Mouse (Mus musculus) inflammation-experienced regulatory T-cells, adult 6 months (primary cell): Measurements from ENCODE around the gene Syap1. TPM values are rescaled to one million over a fixed set of nuclear protein-coding genes. Genes with fewer than 3 reads are reported as not detected.
"Not testable (repeated sequence)": the region's sequence is repeated elsewhere in the genome, so short reads cannot be mapped to it uniquely, and the experiment has no call there.

Experiments used
- ATAC-seq: one replicate; pipeline ENCODE4 v1.8.0; 2017
- polyA plus RNA-seq, 3 experiments: library from polyadenylated mRNA; unstranded; fragments of 100-300 nt; shearing (Covaris generic); gene quantifications; one replicate each; pipeline ENCODE4 v1.2.1; 2017

Gene Syap1
- 10 to 100 TPM; 13.4 to 14.6 (median 14.4) TPM for polyA plus RNA-seq

- peak; percentile 89 for ATAC-seq
Observed at GRCm38 (mm10) chrX:162887931-162888511, at the start of gene Syap1. Syap1 (minus strand) TSS chrX:162888447.

GRCm38 (mm10) chrX:162931467-162931866 lies 43.2 kb upstream of the Syap1 start:
- no peak for ATAC-seq

DNA sequence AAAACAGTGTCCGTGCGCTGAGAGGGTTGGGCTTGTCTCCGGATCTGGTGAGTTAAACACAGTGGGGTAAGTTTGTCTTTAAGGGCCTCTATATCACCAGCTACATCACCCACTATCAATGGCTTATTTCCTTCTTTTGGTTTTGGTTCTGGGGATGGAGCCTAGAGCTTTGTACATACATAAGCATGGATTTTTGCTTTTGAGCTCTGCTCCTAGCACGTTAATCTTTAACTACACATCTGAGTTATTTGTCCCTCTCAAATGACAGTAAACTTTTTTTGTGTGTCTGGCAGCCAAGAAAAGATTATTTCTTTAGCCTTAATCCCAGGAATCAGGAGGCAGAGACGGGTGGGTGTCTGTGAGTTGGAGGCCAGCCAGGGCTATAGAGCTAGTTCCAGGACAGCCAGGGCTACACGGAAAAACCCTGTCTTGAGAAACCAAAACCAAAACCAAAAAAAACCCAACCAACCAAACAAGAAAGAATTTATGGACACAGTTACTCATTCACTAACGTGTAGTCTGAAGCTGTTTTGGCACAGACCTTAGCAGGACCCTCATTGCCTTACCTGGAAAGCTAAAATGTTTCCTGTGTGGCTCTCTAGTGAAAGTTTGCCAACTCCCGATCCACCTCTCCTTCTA lies 33.4 kb upstream of the Syap1 start:
- ATAC-seq = peak; percentile 25

DNA sequence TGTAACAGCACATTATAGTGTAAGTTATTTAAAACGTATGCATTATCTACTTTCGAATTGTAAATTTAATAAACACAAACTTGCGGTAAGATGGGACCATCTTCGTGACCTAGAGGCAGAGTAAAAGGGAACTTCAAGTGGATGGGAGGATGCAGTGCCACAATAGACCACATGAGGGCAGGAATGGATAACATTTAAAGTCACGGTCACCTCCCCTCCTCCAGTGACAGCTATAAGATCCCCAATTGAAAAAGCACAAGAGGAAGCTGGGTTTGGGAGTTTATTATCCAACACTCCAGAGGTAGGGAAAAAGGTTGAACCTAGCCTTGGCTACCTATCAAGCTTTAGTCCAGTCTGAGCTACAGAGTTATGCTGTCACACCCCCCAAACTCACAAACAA lies 27.4 kb upstream of the Syap1 start:
- ATAC-seq = peak; percentile 80

GRCm38 (mm10) chrX:162913651-162914050 lies 25.4 kb upstream of the Syap1 start:
- ATAC-seq = no peak

DNA sequence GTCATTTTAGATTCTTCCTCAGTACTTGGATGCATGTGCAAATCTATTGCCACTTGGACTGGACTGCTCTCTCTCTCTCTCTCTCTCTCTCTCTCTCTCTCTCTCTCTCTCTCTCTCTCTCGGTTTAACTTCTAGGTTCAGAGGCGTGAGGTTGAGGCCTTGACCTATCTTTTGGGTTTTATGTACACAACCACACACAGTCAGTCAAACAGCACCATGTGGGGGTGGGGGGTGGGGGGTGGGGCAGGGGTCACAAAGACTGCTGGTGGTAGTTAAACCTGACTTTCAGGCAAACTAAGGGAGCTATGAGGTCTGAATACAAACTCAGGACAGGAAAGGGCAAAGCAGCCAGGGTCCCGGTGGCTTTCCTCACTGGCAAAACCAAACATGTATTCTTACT lies 19.3 kb upstream of the Syap1 start:
- ATAC-seq = no peak

GRCm38 (mm10) chrX:162902040-162902734 lies 13.9 kb upstream of the Syap1 start:
- ATAC-seq = peak; percentile 92

GRCm38 (mm10) chrX:162901371-162902039 lies 13.3 kb upstream of the Syap1 start:
- peak; percentile 25 for ATAC-seq

DNA sequence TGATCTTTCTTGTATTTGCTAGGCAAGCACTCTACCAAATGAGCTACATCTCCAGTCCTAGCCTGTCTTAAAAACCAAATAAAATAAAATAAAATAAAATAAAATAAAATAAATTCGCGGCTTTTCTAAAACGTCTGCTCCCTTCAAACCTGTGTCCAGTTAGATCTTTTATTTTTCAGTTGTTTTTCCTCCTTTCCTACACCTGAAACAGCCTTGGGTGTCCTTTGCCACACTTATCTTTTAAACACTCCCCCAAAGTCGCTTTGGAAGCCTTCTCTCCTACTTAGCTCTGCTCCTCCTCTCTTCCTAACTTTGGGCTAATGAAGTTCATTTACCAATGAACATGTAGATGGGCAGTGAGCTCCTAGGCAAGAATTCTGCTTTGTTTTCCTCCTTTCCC lies 12.7 kb upstream of the Syap1 start, which contains the start of gene Ctps2:
Ctps2 (plus strand) TSS at position 301 of the 400 bp plus-strand sequence.
- ATAC-seq = no peak

- ATAC-seq = not testable (repeated sequence)
Observed at GRCm38 (mm10) chrX:162888575-162889223, 452 bp upstream of the Syap1 start.

DNA sequence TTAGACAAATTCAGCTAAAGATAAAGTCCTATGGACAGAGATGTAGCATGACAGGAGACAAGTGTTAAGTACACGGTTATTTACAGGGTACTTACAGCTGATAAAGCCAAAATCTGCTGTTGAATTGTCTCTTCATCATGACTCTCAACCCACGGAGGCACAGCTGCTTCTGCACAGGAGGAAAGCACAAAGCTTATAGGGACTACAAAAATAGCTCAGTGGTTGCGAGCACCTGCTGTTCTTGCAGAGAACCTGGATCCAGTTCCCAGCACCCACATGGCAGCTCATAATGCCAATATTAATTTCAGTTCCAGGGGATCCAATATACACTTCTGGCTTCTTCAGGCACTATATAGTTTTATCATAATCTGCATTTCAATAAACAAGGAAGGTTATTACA lies 10.0 kb downstream of the Syap1 start:
- no peak for ATAC-seq

GRCm38 (mm10) chrX:162873761-162874160 lies 14.5 kb downstream of the Syap1 start:
- ATAC-seq = no peak

DNA sequence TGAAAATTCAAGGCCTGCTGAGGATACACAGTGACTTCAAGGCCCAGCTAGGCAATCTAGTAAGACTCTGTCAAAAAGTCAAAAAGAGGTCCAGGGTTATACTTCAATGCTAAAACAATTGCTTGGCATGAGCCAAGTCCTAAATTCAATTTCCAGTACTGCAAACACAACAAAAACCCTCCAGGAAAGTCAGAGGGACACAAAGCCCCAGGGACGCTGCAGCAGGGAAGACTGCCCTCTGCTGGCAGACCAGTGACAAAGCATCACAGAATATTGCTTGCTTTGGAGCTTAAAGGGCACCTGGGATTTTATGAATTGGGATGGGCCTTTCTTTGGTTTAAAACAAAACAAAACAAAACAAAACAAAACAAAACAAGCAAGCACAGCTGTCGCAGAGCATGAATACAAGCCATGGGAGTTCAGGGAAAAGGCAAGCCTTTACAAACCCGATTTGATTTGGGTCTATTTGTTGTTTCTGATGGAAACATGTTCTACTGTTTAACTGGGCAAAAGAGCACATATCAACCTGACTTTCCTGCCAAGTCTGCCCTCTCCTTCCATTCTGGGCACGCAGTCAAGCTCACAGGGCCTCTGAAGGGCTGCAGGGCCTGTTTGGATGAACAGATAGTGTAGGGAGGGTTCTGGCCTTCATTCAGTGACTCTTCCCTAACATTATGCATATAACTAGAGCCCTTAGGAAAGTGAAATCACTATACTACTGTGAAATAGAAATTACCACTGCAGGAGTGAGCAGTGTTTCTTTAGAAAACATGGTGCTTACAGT lies 16.3 kb downstream of the Syap1 start:
- ATAC-seq = no peak

DNA sequence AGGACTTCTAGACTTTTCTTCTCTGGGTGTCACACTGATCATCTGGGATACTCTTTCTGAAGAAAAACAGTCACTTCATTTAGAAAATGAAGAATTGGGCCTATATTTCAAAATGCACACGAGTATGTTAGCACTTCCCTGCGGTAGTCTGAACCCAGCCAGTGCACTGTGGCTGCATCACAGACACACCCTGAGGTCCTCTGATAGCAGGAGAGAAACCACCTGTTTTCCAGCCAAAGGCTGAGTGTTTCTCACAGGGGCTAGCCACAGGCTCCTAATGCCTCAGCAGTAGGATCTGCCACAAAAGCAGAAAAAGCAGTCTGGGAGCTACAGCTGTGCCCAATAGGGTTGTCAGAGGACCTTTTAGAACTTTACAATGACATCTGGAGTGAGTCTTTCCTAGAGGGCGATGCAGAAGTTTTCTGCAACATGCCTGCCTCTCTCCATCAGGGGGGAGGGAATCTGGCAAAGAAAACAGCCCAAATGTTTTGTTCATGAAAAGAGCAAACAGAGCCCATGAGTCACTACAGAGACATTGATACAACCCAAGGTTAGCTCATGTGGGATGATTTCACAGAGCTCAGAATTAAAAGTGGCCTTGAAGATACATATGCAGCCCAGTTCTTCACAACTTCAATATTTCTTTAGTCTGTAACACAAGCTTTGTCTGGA lies 19.8 kb downstream of the Syap1 start:
- ATAC-seq = no peak

DNA sequence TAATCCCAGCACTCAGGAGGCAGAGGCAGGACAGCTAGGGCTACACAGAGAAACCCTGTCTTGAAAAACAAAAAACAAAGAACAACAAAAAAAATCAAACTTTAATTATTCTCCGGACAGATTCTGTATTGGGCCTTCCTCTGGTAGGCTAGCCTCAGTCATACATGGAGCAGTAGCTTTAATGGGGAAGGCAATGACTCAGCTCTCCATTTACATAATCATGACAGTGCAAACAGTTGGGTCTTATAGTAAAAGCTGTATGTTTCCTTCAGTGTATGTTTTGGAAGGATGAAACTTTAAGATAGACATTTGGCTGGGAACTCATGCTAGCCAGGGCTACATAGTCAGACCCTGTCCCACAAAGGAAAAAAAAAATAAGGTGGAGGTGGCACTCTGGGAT lies 39.6 kb downstream of the Syap1 start:
- no peak for ATAC-seq

GRCm38 (mm10) chrX:162845531-162845930 lies 42.7 kb downstream of the Syap1 start:
- no peak for ATAC-seq

- ATAC-seq = no peak
Observed at GRCm38 (mm10) chrX:162844447-162845100, 43.7 kb downstream of the Syap1 start.

- no peak for ATAC-seq
Observed at GRCm38 (mm10) chrX:162832101-162832500, 56.1 kb downstream of the Syap1 start.

GRCm38 (mm10) chrX:162831542-162831941 lies 56.7 kb downstream of the Syap1 start:
- ATAC-seq = no peak

GRCm38 (mm10) chrX:162831036-162831435 lies 57.2 kb downstream of the Syap1 start:
- ATAC-seq = no peak

DNA sequence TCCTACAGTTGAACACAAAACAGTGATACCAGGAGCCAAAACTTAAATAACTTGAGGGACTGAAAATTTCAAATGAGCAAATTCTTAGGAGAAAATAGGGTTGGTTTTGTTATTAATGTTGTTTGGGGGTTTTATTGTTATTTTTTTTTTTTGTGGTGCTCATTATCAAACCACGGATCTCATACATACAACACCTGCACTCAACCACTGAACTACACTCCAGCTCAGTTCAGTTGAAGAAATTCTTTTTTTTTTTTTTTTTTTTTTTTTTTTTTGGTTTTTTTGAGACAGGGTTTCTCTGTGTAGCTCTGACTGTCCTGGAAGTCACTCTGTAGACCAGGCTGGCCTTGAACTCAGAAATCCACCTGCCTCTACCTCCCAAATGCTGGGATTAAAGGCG lies 57.9 kb downstream of the Syap1 start:
- not testable (repeated sequence) for ATAC-seq
